Mouse (Mus musculus) midbrain, postnatal 0 days (tissue): Measurements from ENCODE around the gene Snapin. TPM values are rescaled to one million over a fixed set of nuclear protein-coding genes. Genes with fewer than 3 reads are reported as not detected.

ENCODE experiments used
- ATAC-seq: fragments of 200-750 bp; cut with Nextera tagmentation; 2 replicates; pipeline ENCODE4 v1.8.0; 2017; ENCODE audit warnings: moderate number of reproducible peaks, mild to moderate bottlenecking, moderate TSS enrichment, moderate library complexity; ENCODE audit not compliant: low FRiP score
- DNase-seq: peaks from one replicate; pipeline ENCODE4 v3.0.0-alpha.2; 2015; ENCODE audit warnings: low spot score
- H3K27ac ChIP-seq: fragments of 300-500 bp; sonication (generic); 2 replicates; pipeline ENCODE4 v1.5.1; 2014; ENCODE audit warnings: low read depth, mild to moderate bottlenecking, low read length, mixed read lengths
- H3K27me3 ChIP-seq: fragments of 300-500 bp; sonication (generic); 2 replicates; pipeline ENCODE4 v1.6.1; 2014; ENCODE audit warnings: low read length, control low read depth, mixed read lengths; ENCODE audit not compliant: insufficient read depth
- H3K36me3 ChIP-seq: fragments of 300-500 bp; sonication (generic); 2 replicates; pipeline ENCODE4 v1.6.1; 2014; ENCODE audit warnings: low read length, control low read depth, mixed read lengths; ENCODE audit not compliant: insufficient read depth
- H3K4me1 ChIP-seq: fragments of 300-500 bp; sonication (generic); 2 replicates; pipeline ENCODE4 v1.6.1; 2014; ENCODE audit warnings: mild to moderate bottlenecking, control low read depth, antibody characterized with exemption, low read length, mixed read lengths; ENCODE audit not compliant: insufficient read depth
- H3K4me2 ChIP-seq: fragments of 300-500 bp; sonication (generic); 2 replicates; pipeline ENCODE4 v1.6.1; 2014; ENCODE audit warnings: low read depth, mild to moderate bottlenecking, low read length, mixed read lengths; ENCODE audit not compliant: poor library complexity, severe bottlenecking
- H3K4me3 ChIP-seq: fragments of 300-500 bp; sonication (generic); 2 replicates; pipeline ENCODE4 v1.5.1; 2014; ENCODE audit warnings: low read depth, mild to moderate bottlenecking, low read length, moderate library complexity
- H3K9ac ChIP-seq: fragments of 300-500 bp; sonication (generic); replicated peaks from 2 replicates; pipeline ENCODE4 v1.6.1; 2014; ENCODE audit warnings: mild to moderate bottlenecking, low read length, moderate library complexity, mixed read lengths; ENCODE audit not compliant: poor library complexity, severe bottlenecking
- H3K9me3 ChIP-seq: fragments of 300-500 bp; sonication (generic); 2 replicates; pipeline ENCODE4 v1.6.1; 2016; ENCODE audit warnings: low read length, control low read depth
- CTCF ChIP-seq: IDR thresholded peaks from 2 replicates; pipeline ENCODE4 v1.5.1; 2016; ENCODE audit warnings: antibody characterized with exemption, mild to moderate bottlenecking
- WGBS: fragments of 180-500 bp; shearing (Covaris S2); extraction: QIAGEN DNeasy Blood & Tissue Kit; methylation state at CpG from one replicate; pipeline ENCODE4 v1.1.7; 2014; 5-methylcytosine and 5-hydroxymethylcytosine counted together
- polyA plus RNA-seq: library from polyadenylated mRNA; unstranded; fragments of >200 nt; fragmentation: Nextera tagmentation; extraction: Ambion mirVana; gene quantifications from 2 replicates; pipeline ENCODE4 v1.2.1, GENCODE M21; 2015
- total RNA-seq: library from RNA; depleted of rRNA; stranded (reverse); fragments of >200 nt; gene quantifications from 2 replicates; pipeline ENCODE4 v1.2.3, GENCODE M21; 2014

Snapin gene
- total and polyA plus RNA-seq, 2 experiments from 2014 or later = 41.2 to 93.5 TPM

- Histone ChIP-seq H3K27ac (peak within 1 kb of the TSS; percentile 97), H3K4me3 (peak within 1 kb of the TSS; percentile 91), H3K27me3 (no peaks in the 10 kb centered on the region), H3K4me1 (no peaks in the 10 kb centered on the region), H3K9ac (peak within 1 kb of the TSS; percentile 95), H3K36me3 (peaks cover 2% of the 10 kb centered on the region), H3K4me2 (peak within 1 kb of the TSS; percentile 64), H3K9me3 (no peaks in the 10 kb centered on the region)
- peak; percentile 75 for TF ChIP-seq CTCF
- ATAC-seq (peak; percentile 98), DNase-seq (peak; percentile 99)
- WGBS = under 1% methylated on average over 45 of the region's 45 CpGs
Measured at GRCm38 (mm10) chr3:90475831-90476611, 14.8 kb downstream of the Snapin start, which contains the start of gene Ilf2. Gene Ilf2, plus strand, starts transcription at chr3:90476126.

- Histone ChIP-seq H3K4me2 (peak overlapping the region; percentile 29; the same call in 1 of the 2 replicates), H3K27ac (no peak overlapping the region), H3K4me3 (peak overlapping the region; percentile 91), H3K4me1 (no peaks in the 10 kb centered on the region), H3K27me3 (no peaks in the 10 kb centered on the region), H3K36me3 (no peaks in the 10 kb centered on the region), H3K9me3 (no peaks in the 10 kb centered on the region), H3K9ac (no peak overlapping the region)
- TF ChIP-seq CTCF = no peak
- ATAC-seq (peak; percentile 24), DNase-seq (no peak)
- 38% methylated on average over 15 of the region's 16 CpGs for WGBS
Measured at GRCm38 (mm10) chr3:90475151-90475830, 15.5 kb downstream of the Snapin start.

- H3K4me2 ChIP-seq = no peak overlapping the region
- H3K9me3 ChIP-seq = no peaks in the 10 kb centered on the region
- no peaks in the 10 kb centered on the region for H3K27me3 ChIP-seq
- no peak for DNase-seq
- TF ChIP-seq CTCF = peak; percentile 51
- no peaks in the 10 kb centered on the region for H3K36me3 ChIP-seq
- H3K4me1 ChIP-seq = no peaks in the 10 kb centered on the region
- no peak overlapping the region for H3K9ac ChIP-seq
- no peak overlapping the region for H3K4me3 ChIP-seq
- H3K27ac ChIP-seq = no peak overlapping the region
- 33% methylated on average over 3 of the region's 3 CpGs for WGBS
- no peak for ATAC-seq
Measured at GRCm38 (mm10) chr3:90472213-90472612, 18.6 kb downstream of the Snapin start.

GRCm38 (mm10) chr3:90467618-90468300, 23.1 kb downstream of the Snapin start:
- 0 out of 2 replicates have a peak, but pooled peaks cover 4% of the 10 kb centered on the region for H3K4me1 ChIP-seq
- H3K4me2 ChIP-seq = no peak overlapping the region
- H3K27me3 ChIP-seq = peaks cover 23% of the 10 kb centered on the region
- H3K9ac ChIP-seq = no peak overlapping the region
- H3K9me3 ChIP-seq = no peaks in the 10 kb centered on the region
- WGBS = 92% methylated on average over 10 of the region's 10 CpGs
- no peak overlapping the region for H3K27ac ChIP-seq
- no peaks in the 10 kb centered on the region for H3K36me3 ChIP-seq
- TF ChIP-seq CTCF = peak; percentile 12; the same call in 1 of the 2 replicates
- ATAC-seq = no peak
- DNase-seq = no peak
- H3K4me3 ChIP-seq = no peak overlapping the region

GRCm38 (mm10) chr3:90466311-90466766, 24.5 kb downstream of the Snapin start:
- Histone ChIP-seq H3K9me3 (no peaks in the 10 kb centered on the region), H3K27me3 (peaks cover 32% of the 10 kb centered on the region), H3K4me3 (peak overlapping the region; percentile 61), H3K27ac (no peak overlapping the region), H3K36me3 (no peaks in the 10 kb centered on the region), H3K4me2 (peak overlapping the region; percentile 98), H3K9ac (0 out of 2 replicates have a peak overlapping the region, but pooled peaks have one; percentile 37), H3K4me1 (0 out of 2 replicates have a peak, but pooled peaks cover 4% of the 10 kb centered on the region)
- WGBS = under 1% methylated on average over 15 of the region's 15 CpGs
- TF ChIP-seq CTCF = peak; percentile 87
- ATAC-seq = peak; percentile 45; the same call in 1 of the 2 replicates
- peak; percentile 83 for DNase-seq
